Mouse (Mus musculus) heart, adult 2 months (tissue): ENCODE measurements around the gene Hnrnpul1.
A peak's percentile ranks its signal among the peaks of the same experiment; 100 is the strongest.

ENCODE experiments used
- EP300 ChIP-seq: fragments of 200-500 bp; IDR thresholded peaks from 2 replicates; pipeline ENCODE4 v1.6.1; 2011; ENCODE audit warnings: low read depth, low read length, control low read depth; ENCODE audit not compliant: insufficient read depth
- POLR2A ChIP-seq: fragments of 200-500 bp; IDR thresholded peaks from 2 replicates; pipeline ENCODE4 v1.6.1; 2011; ENCODE audit warnings: mild to moderate bottlenecking, low read depth, low read length, control low read depth; ENCODE audit not compliant: insufficient read depth

GRCm38 (mm10) chr7:25688810-25689586 lies 65.6 kb downstream of the Hnrnpul1 start:
- TF ChIP-seq EP300 = peak; percentile 65
- TF ChIP-seq POLR2A = no peak
